13 mouse cellular contexts compared by ENCODE assay signal in genomic region chr11:115287386-115287785, GRCm38 (mm10). TPM values are rescaled to one million over a fixed set of nuclear protein-coding genes. Genes with fewer than 3 reads are reported as not detected.
DNase-seq lines count a peak whose midpoint lies in the region.
"Had no signal": no experiment of that assay in that cellular context is flagged by ENCODE, and none has a peak within 500 bp of the region (broad histone marks: within the 10 kb centered on the region; RNA-seq: fewer than 3 reads in every experiment).

No protein-coding gene starts in this region.

- peak; percentile 58 for DNase-seq in cerebellum, adult 9-11 months
- DNase-seq in cerebellum, postnatal 4 days (ENCODE audit: low spot score in 2 of 2): no peak
- DNase-seq in layer of hippocampus, adult 9-11 months: peak; percentile 78
- no peak for DNase-seq in layer of hippocampus, postnatal 10 days (ENCODE audit: low spot score in 2 of 2)
- DNase-seq in 416B (ENCODE audit: low read depth) (peak; percentile 69), ZHBTc4 (ENCODE audit: low read depth, low spot score) (peak; percentile 94)
- DNase-seq in T-cell, adult 2 months (ENCODE audit: low spot score): no peak
- DNase-seq in gastrocnemius, adult 8-10 months (ENCODE audit: low spot score in 2 of 2): no peak
- DNase-seq: adrenal gland, adult 8-10 months; layer of hippocampus, postnatal 36 days had no signal

RNA-seq across cellular contexts. Expression of gene Fads6, which starts 10.1 kb away (rescaled TPM):
- total RNA-seq in layer of hippocampus, postnatal 10 days (2021): 1 to 10 TPM; 7.6 to 8.1 TPM
- total RNA-seq in gastrocnemius, adult 8-10 months (2022): 1 to 10 TPM; 2.7 to 5.7 (median 4.6) TPM

RNA-seq across cellular contexts. Expression of gene Fdxr, which starts 10.5 kb away (rescaled TPM):
- total RNA-seq in layer of hippocampus, postnatal 10 days (2021): 10 to 100 TPM; 22.5 to 23.0 TPM
- total RNA-seq in gastrocnemius, adult 8-10 months (2022): 1 to 10 TPM; 2.4 to 4.1 (median 2.7) TPM

RNA-seq across cellular contexts. Expression of gene Otop2, which starts 19.6 kb away (rescaled TPM):
- total RNA-seq in layer of hippocampus, postnatal 10 days (2021): not detected
- total RNA-seq in gastrocnemius, adult 8-10 months (2022): not detected
- total RNA-seq: adrenal gland, adult 8-10 months; common myeloid progenitor, adult 5-6 weeks; gastrocnemius, adult 18-20 months; heart, postnatal 25 days had no signal

RNA-seq across cellular contexts. Expression of gene Grin2c, which starts 20.3 kb away (rescaled TPM):
- 10 to 100 TPM; 28.6 to 31.9 TPM for total RNA-seq in layer of hippocampus, postnatal 10 days (2021)
- under 1 TPM; 0.05 to 0.16 (median 0.14) TPM for total RNA-seq in gastrocnemius, adult 8-10 months (2022)
- total RNA-seq: common myeloid progenitor, adult 5-6 weeks had no signal

RNA-seq across cellular contexts. Expression of gene Ush1g, which starts 34.5 kb away (rescaled TPM):
- total RNA-seq in layer of hippocampus, postnatal 10 days (2021): under 1 TPM; 0.14 to 0.16 TPM
- total RNA-seq in gastrocnemius, adult 8-10 months (2022): under 1 TPM; 0.15 to 0.34 (median 0.24) TPM
- total RNA-seq: common myeloid progenitor, adult 5-6 weeks had no signal

Comparison
In these comparisons a context has a peak if more than half of its experiments do, and no peak if none do; other contexts are left out.
1. DNase-seq: peak in cerebellum, adult 9-11 months (single experiment), layer of hippocampus, adult 9-11 months (single experiment), 416B (single experiment) and ZHBTc4 (single experiment); none in cerebellum, postnatal 4 days (0 of 2), layer of hippocampus, postnatal 10 days (0 of 2), T-cell, adult 2 months (single experiment) and gastrocnemius, adult 8-10 months (0 of 2).
2. RNA of gene Fdxr, which starts 10.5 kb away (total RNA-seq): 22.5 to 23.0 TPM in layer of hippocampus, postnatal 10 days; 2.4 to 4.1 TPM in gastrocnemius, adult 8-10 months; every median in the first group is over 4 times any median in the second.